Mouse (Mus musculus): ENCODE results near the gene Snx17. TPM values are rescaled to one million over a fixed set of nuclear protein-coding genes. Genes with fewer than 3 reads are reported as not detected.

Gene Snx17
- total RNA-seq (2023): 10 to 100 TPM; 50.4 to 54.9 TPM

GRCm38 (mm10) chr5:31192939-31193630, at the start of gene Snx17, which contains the start of gene Eif2b4:
Gene Snx17, plus strand, starts transcription at chr5:31193227.
Gene Eif2b4, minus strand, starts transcription at chr5:31193430.

GRCm38 (mm10) chr5:31154152-31154553, 38.9 kb upstream of the Snx17 start, which contains the start of gene Mpv17:
Gene Mpv17, minus strand, starts transcription at chr5:31154251.

GRCm38 (mm10) chr5:31179766-31180630, 13.0 kb upstream of the Snx17 start, which contains the start of the genes Gm29609 and Gtf3c2:
Gene Gm29609, minus strand, starts transcription at chr5:31179911.
Gene Gtf3c2, minus strand, starts transcription at chr5:31180144.

GRCm38 (mm10) chr5:31201742-31202590, 8.9 kb downstream of the Snx17 start, which contains the start of gene Zfp513:
Gene Zfp513, minus strand, starts transcription at chr5:31202303.

GRCm38 (mm10) chr5:31220448-31221303, 27.6 kb downstream of the Snx17 start, which contains the start of gene Ppm1g:
Gene Ppm1g, minus strand, starts transcription at chr5:31220687.

GRCm38 (mm10) chr5:31240637-31241521, 47.9 kb downstream of the Snx17 start, which contains the start of the genes Nrbp1 and Gm9970:
Gene Nrbp1, plus strand, starts transcription at chr5:31240864.
Gene Gm9970, minus strand, starts transcription at chr5:31241232.

Other genes starting within 250 kb of the Snx17 start
- 1 to 10 TPM; 1.6 to 1.7 TPM for gene Cgref1, start 247.6 kb upstream of the Snx17 start, total RNA-seq (2023)
- 100 to 1,000 TPM; 261 to 281 TPM for gene Preb, start 232.9 kb upstream of the Snx17 start, total RNA-seq (2023)
- not detected for gene Tcf23, start 224.6 kb upstream of the Snx17 start, total RNA-seq (2023)
- 10 to 100 TPM; 23.2 to 25.3 TPM for gene Atraid, start 144.9 kb upstream of the Snx17 start, total RNA-seq (2023)
- gene Slc5a6, start 144.3 kb upstream of the Snx17 start, total RNA-seq (2023): 1 to 10 TPM; 1.9 to 3.9 TPM
- gene Cad, start 138.4 kb upstream of the Snx17 start, total RNA-seq (2023): 10 to 100 TPM; 25.6 to 26.0 TPM
- gene Dnajc5g, start 86.9 kb upstream of the Snx17 start, total RNA-seq (2023): not detected
- not detected for gene Slc30a3, start 85.0 kb upstream of the Snx17 start, total RNA-seq (2023)
- gene Trim54, start 76.5 kb upstream of the Snx17 start, total RNA-seq (2023): not detected
- not detected for gene Ucn, start 54.4 kb upstream of the Snx17 start, total RNA-seq (2023)
- gene Mpv17, start 39.0 kb upstream of the Snx17 start, total RNA-seq (2023): 10 to 100 TPM in 1 of 2 experiments, 1 to 10 TPM in 1; 9.4 to 14.1 TPM
- gene Gm29609, start 13.3 kb upstream of the Snx17 start, total RNA-seq (2023): under 1 TPM; 0.83 to 0.97 TPM
- gene Gtf3c2, start 13.1 kb upstream of the Snx17 start, total RNA-seq (2023): 10 to 100 TPM; 71.9 to 76.2 TPM
- 10 to 100 TPM; 21.2 to 26.6 TPM for gene Eif2b4, start 203 bp downstream of the Snx17 start, total RNA-seq (2023)
- 10 to 100 TPM; 21.4 to 21.5 TPM for gene Zfp513, start 9.1 kb downstream of the Snx17 start, total RNA-seq (2023)
- gene Ppm1g, start 27.5 kb downstream of the Snx17 start, total RNA-seq (2023): 10 to 100 TPM; 76.0 to 81.9 TPM
- 100 to 1,000 TPM; 133 to 161 TPM for gene Nrbp1, start 47.6 kb downstream of the Snx17 start, total RNA-seq (2023)
- gene Gm9970, start 48.0 kb downstream of the Snx17 start, total RNA-seq (2023): 1 to 10 TPM in 1 of 2 experiments, under 1 TPM in 1; 0.92 to 1.9 TPM
- 10 to 100 TPM in 1 of 2 experiments, 1 to 10 TPM in 1; 9.2 to 12.4 TPM for gene Krtcap3, start 58.5 kb downstream of the Snx17 start, total RNA-seq (2023)
- 10 to 100 TPM in 1 of 2 experiments, 1 to 10 TPM in 1; 6.3 to 13.2 TPM for gene Ift172, start 97.9 kb downstream of the Snx17 start, total RNA-seq (2023)
- gene Fndc4, start 102.9 kb downstream of the Snx17 start, total RNA-seq (2023): not detected
- not detected for gene Gckr, start 104.2 kb downstream of the Snx17 start, total RNA-seq (2023)

Measured in neutrophil, adult 83 days (primary cell).